Mouse (Mus musculus) CH12.LX (cell line): ENCODE measurements around the gene Cage1.

ENCODE experiments used
- CTCF ChIP-seq, 2 experiments: IDR thresholded peaks in 1 of 2; conservative IDR thresholded peaks in 1 of 2; 2 replicates each; pipeline ENCODE4 v1.5.1; 2011 to 2012; ENCODE audit warnings: low read depth in 2 of 2, low read length in 2 of 2, improper control_type of control experiment in 1 of 2, inconsistent platforms in 1 of 2, mild to moderate bottlenecking in 1 of 2, moderate library complexity in 1 of 2
- ETS1 ChIP-seq: conservative IDR thresholded peaks from 2 replicates; pipeline ENCODE4 v1.6.1; 2012; ENCODE audit warnings: low read depth, mild to moderate bottlenecking, inconsistent platforms, low read length, improper control_type of control experiment, moderate library complexity
- HCFC1 ChIP-seq: IDR thresholded peaks from 2 replicates; pipeline ENCODE4 v1.6.1; 2012; ENCODE audit warnings: low read depth, mild to moderate bottlenecking, inconsistent platforms, low read length, improper control_type of control experiment
- POLR2A ChIP-seq: IDR thresholded peaks from 2 replicates; pipeline ENCODE4 v1.6.1; 2011; ENCODE audit warnings: low read depth, mild to moderate bottlenecking, improper control_type of control experiment, low read length
- POLR2AphosphoS2 ChIP-seq: IDR thresholded peaks from 2 replicates; pipeline ENCODE4 v1.6.1; 2011; ENCODE audit warnings: low read depth, low read length, improper control_type of control experiment
- ZNF384 ChIP-seq: IDR thresholded peaks from 2 replicates; pipeline ENCODE4 v1.6.1; 2012; ENCODE audit warnings: low read depth, low read length, improper control_type of control experiment, inconsistent platforms

DNA sequence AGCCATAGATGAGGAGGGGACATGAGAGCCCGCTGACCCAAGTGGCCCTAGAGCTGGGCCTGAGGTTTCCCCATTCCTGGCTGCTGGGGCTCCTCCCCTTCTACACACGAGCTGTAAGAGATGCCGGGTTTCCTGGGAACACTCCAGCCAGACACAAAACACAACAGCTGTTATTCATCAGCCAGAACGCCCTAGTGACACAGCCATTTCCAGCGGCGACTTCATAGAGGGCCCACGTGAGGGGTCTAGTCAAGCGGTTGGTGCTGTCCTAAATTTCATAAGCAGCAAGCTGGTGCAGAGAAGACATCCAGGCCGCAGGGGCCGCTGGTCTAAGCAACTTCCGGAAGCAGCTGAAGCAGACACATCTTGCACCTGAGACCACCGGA is 69.8 kb downstream of the Cage1 start:
- TF ChIP-seq POLR2A (no peak), CTCF (conservative IDR thresholded peaks at IDR 0.05 in 1 of 2, IDR thresholded peaks at IDR 0.05 in 1 of 2; ENCODE audit: low read depth in 2 of 2, low read length in 2 of 2) (no peak), POLR2AphosphoS2 (no peak), ZNF384 (no peak), HCFC1 (no peak), ETS1 (no peak; the same call in 1 of the 2 replicates)
